Mouse (Mus musculus): ENCODE results near the gene Tmem59l.
"Not testable (repeated sequence)": the region's sequence is repeated elsewhere in the genome, so short reads cannot be mapped to it uniquely, and the experiment has no call there.

Gene Tmem59l

GRCm38 (mm10) chr8:70486941-70487520 is at the start of gene Tmem59l:
Tmem59l (minus strand) TSS chr8:70487358.
- peak; percentile 67 for DNase-seq

GRCm38 (mm10) chr8:70535701-70536100 is 48.5 kb upstream of the Tmem59l start:
- DNase-seq = no peak

GRCm38 (mm10) chr8:70535221-70535620 is 48.1 kb upstream of the Tmem59l start:
- DNase-seq = no peak

- no peak for DNase-seq
These were observed 47.1 kb upstream of the Tmem59l start for GRCm38 (mm10) chr8:70534281-70534680.

DNA sequence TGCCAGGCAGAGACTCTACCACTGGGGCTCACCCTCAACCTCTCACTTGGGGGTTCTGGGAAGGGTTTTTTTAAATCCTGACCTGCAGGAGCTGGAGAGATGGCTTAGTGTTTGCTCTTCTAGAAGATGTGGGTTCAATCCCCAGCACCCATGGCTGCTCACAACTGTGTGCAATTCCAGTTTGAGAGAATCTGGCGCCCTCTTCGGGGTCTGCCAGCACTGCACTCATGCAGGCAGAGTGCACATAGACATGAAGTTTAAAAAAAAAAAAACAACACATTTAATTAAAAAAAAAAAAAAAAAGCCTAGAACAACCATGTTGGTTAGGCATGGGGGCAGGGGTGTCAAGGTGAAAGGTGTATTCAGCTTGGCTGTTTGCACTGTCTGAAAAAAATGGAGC is 43.2 kb upstream of the Tmem59l start:
- no peak for DNase-seq

GRCm38 (mm10) chr8:70529741-70530161 is 42.6 kb upstream of the Tmem59l start:
- no peak for DNase-seq

DNA sequence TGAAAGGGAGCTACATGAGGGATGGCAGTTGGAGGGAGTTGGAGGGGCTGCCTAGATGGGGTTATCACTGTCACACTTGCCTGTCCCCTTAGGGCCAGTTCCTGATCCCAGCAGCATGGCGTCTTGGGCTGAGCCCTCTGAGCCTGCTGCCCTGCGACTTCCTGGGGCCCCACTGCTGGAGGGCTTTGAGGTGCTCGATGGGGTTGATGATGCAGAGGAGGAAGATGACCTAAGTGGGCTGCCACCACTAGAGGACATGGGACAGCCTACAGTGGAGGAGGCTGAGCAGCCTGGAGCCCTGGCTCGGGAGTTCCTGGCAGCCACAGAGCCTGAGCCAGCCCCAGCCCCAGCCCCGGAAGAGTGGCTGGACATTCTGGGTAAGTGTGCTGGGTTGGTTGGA is 42.1 kb upstream of the Tmem59l start:
- no peak for DNase-seq

DNA sequence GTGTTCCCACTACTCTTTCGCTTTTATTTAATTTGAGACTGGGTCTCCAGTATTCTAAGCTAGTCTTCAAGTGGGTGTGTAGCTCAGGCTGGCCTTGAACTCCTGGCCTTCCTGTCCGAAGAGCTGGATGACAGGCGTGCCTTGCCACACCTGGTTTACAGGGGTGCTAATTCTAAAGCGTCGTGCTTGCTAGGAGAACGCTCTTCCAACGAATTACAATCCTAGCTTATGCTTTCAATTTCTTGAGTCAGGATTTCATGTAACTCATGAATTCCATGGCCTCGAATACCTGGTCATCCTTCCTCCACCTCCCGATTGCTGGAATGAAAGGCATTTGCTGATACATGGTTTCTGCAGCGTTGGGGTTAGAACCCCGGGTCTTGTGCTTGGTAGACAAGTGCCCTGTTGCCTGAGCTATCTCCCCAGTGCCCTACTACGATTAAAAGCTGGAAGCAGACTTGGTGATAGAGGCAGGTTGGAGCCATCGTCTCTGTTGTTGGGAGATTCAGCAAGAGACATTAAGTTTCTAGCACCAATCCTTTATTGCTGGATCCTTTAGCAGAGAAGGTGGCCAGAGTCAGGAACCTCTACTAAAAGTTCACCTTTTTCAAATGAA is 41.1 kb upstream of the Tmem59l start:
- no peak for DNase-seq

GRCm38 (mm10) chr8:70527512-70528181 is 40.5 kb upstream of the Tmem59l start, which contains the start of the genes Fkbp8 and Kxd1:
Fkbp8 (plus strand) TSS chr8:70527724.
Kxd1 (minus strand) TSS chr8:70527956.
- DNase-seq = peak; percentile 99

- no peak for DNase-seq
These were observed 40.0 kb upstream of the Tmem59l start for GRCm38 (mm10) chr8:70527111-70527511.

- peak; percentile 95 for DNase-seq
These were observed 35.6 kb upstream of the Tmem59l start for GRCm38 (mm10) chr8:70522592-70523403.

- no peak for DNase-seq
These were observed 32.4 kb upstream of the Tmem59l start for GRCm38 (mm10) chr8:70519606-70520005.

- DNase-seq = no peak
These were observed 31.9 kb upstream of the Tmem59l start for GRCm38 (mm10) chr8:70519043-70519442.

DNA sequence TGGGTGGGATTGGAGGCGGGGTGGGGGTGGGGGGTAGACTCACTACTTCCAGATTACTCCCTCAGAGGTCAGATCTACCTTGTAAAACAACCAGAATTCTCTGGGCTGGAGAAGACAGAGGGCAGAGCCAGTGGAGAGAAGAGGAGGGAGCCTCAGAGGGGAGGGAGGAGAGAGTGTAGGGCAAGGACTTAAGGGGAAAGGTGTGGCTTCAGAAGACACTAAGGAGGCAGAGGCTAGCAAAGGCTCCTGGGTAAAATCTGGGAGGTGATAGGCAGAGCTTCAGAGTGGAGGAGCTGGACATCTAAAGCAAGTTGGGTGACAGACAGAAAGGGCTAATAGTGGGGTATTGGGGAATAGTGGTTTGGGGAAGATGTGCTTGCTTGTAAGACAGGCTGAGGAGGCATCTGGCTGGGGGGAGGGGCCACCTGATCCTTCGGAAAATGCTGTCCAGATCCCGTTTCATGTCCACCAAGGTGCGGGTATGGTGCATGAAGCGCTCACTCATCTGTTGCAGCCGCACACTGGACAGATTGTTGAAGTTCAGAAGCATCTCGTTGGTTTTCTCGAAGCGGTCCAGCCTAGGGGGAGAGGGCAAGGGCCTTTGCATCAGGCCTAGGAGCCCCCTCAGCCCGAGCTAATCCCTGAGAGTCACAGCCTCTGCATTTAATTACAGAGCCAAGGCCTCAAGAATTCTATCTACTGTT is 30.9 kb upstream of the Tmem59l start:
- no peak for DNase-seq

- no peak for DNase-seq
These were observed 26.3 kb upstream of the Tmem59l start for GRCm38 (mm10) chr8:70513441-70513840.

GRCm38 (mm10) chr8:70512253-70512903 is 25.2 kb upstream of the Tmem59l start:
- DNase-seq = no peak

GRCm38 (mm10) chr8:70511770-70512169 is 24.6 kb upstream of the Tmem59l start:
- no peak for DNase-seq

GRCm38 (mm10) chr8:70511174-70511573 is 24.0 kb upstream of the Tmem59l start:
- not testable (repeated sequence) for DNase-seq

- peak; percentile 96 for DNase-seq
These were observed 23.2 kb upstream of the Tmem59l start, which contains the start of gene Uba52 for GRCm38 (mm10) chr8:70510228-70510915. Uba52 (minus strand) TSS chr8:70510801.

- no peak for DNase-seq
These were observed 22.3 kb upstream of the Tmem59l start for GRCm38 (mm10) chr8:70509281-70509952.

DNA sequence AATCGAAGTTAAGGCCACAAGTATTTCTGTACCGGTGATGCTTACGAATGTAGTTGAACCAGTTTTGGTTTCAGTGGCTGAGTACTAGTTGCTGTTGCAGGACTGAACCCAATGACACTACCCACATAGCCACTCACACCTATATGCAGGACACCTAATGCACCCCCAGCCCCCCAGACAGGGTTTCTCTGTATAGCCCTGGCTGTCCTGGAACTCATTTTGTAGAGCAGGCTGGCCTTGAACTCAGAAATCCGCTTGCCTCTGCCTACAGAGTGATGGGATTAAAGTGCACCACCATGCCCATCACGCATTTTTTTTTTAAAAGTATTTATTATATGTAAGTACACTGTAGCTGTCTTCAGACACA is 19.9 kb upstream of the Tmem59l start:
- no peak for DNase-seq
